Mouse (Mus musculus): ENCODE data around the gene Stox2. TPM values are rescaled to one million over a fixed set of nuclear protein-coding genes. Genes with fewer than 3 reads are reported as not detected.

Stox2 gene
- polyA plus RNA-seq, 1 experiment from 2014 or later, result 19.5 TPM

- WGBS, result 63% methylated on average over 3 of the region's 3 CpGs
These were observed 75.1 kb downstream of the Stox2 start for GRCm38 (mm10) chr8:47371081-47371480.

GRCm38 (mm10) chr8:47370421-47371080, 75.6 kb downstream of the Stox2 start:
- DNase-seq (ENCODE audit: low spot score), result peak; percentile 89
- Histone ChIP-seq H3K27me3 (replicated peaks; ENCODE audit: low read depth, poor library complexity, severe bottlenecking) (no peaks in the 10 kb centered on the region), H3K27ac (replicated peaks) (no peak overlapping the region), H3K4me3 (no peak overlapping the region), H3K36me3 (replicated peaks) (0 out of 2 replicates have a peak, but pooled peaks cover 2% of the 10 kb centered on the region), H3K9me3 (0 out of 2 replicates have a peak, but pooled peaks cover 3% of the 10 kb centered on the region), H3K4me1 (peaks cover 18% of the 10 kb centered on the region)
- 35% methylated on average over 15 of the region's 15 CpGs for WGBS

More at GRCm38 (mm10) chr8:47371081-47371480, 75.1 kb downstream of the Stox2 start:
- Histone ChIP-seq H3K36me3 (replicated peaks) (0 out of 2 replicates have a peak, but pooled peaks cover 2% of the 10 kb centered on the region), H3K4me3 (no peak overlapping the region), H3K27ac (replicated peaks) (peak overlapping the region; percentile 32; the same call in 1 of the 2 replicates), H3K27me3 (replicated peaks; ENCODE audit: low read depth, poor library complexity, severe bottlenecking) (no peaks in the 10 kb centered on the region), H3K9me3 (0 out of 2 replicates have a peak, but pooled peaks cover 3% of the 10 kb centered on the region), H3K4me1 (peaks cover 18% of the 10 kb centered on the region)
- no peak for DNase-seq (ENCODE audit: low spot score)

GRCm38 (mm10) chr8:47369949-47370348, 76.2 kb downstream of the Stox2 start:
- no peak for DNase-seq (ENCODE audit: low spot score)
- 88% methylated on average over 15 of the region's 15 CpGs for WGBS
- Histone ChIP-seq H3K4me3 (no peak overlapping the region), H3K36me3 (replicated peaks) (0 out of 2 replicates have a peak, but pooled peaks cover 2% of the 10 kb centered on the region), H3K4me1 (peaks cover 18% of the 10 kb centered on the region), H3K27ac (replicated peaks) (no peak overlapping the region), H3K27me3 (replicated peaks; ENCODE audit: low read depth, poor library complexity, severe bottlenecking) (no peaks in the 10 kb centered on the region), H3K9me3 (0 out of 2 replicates have a peak, but pooled peaks cover 3% of the 10 kb centered on the region)

GRCm38 (mm10) chr8:47369044-47369769, 77.0 kb downstream of the Stox2 start:
- Histone ChIP-seq H3K27ac (replicated peaks) (no peak overlapping the region), H3K27me3 (replicated peaks; ENCODE audit: low read depth, poor library complexity, severe bottlenecking) (no peaks in the 10 kb centered on the region), H3K4me3 (no peak overlapping the region), H3K4me1 (peaks cover 18% of the 10 kb centered on the region), H3K36me3 (replicated peaks) (0 out of 2 replicates have a peak, but pooled peaks cover 2% of the 10 kb centered on the region), H3K9me3 (no peaks in the 10 kb centered on the region)
- peak; percentile 37 for DNase-seq (ENCODE audit: low spot score)
- WGBS, result 68% methylated on average over 16 of the region's 16 CpGs

GRCm38 (mm10) chr8:47367029-47367428, 79.1 kb downstream of the Stox2 start:
- no peak for DNase-seq (ENCODE audit: low spot score)
- Histone ChIP-seq H3K36me3 (replicated peaks) (0 out of 2 replicates have a peak, but pooled peaks cover 2% of the 10 kb centered on the region), H3K4me3 (no peak overlapping the region), H3K4me1 (peaks cover 18% of the 10 kb centered on the region), H3K9me3 (no peaks in the 10 kb centered on the region), H3K27ac (replicated peaks) (no peak overlapping the region), H3K27me3 (replicated peaks; ENCODE audit: low read depth, poor library complexity, severe bottlenecking) (no peaks in the 10 kb centered on the region)
- 90% methylated on average over 6 of the region's 6 CpGs for WGBS

GRCm38 (mm10) chr8:47363271-47363670, 82.9 kb downstream of the Stox2 start:
- Histone ChIP-seq H3K9me3 (no peaks in the 10 kb centered on the region), H3K27ac (replicated peaks) (no peak overlapping the region), H3K36me3 (replicated peaks) (0 out of 2 replicates have a peak, but pooled peaks cover 2% of the 10 kb centered on the region), H3K27me3 (replicated peaks; ENCODE audit: low read depth, poor library complexity, severe bottlenecking) (no peaks in the 10 kb centered on the region), H3K4me3 (no peak overlapping the region), H3K4me1 (no peaks in the 10 kb centered on the region)
- DNase-seq (ENCODE audit: low spot score), result peak; percentile 51
- WGBS, result 36% methylated on average over 8 of the region's 8 CpGs

- H3K36me3 ChIP-seq (replicated peaks), result no peaks in the 10 kb centered on the region
- H3K4me1 ChIP-seq, result peaks cover 22% of the 10 kb centered on the region
- peaks cover 22% of the 10 kb centered on the region for H3K27me3 ChIP-seq (replicated peaks; ENCODE audit: low read depth, poor library complexity, severe bottlenecking)
- no peak overlapping the region for H3K27ac ChIP-seq (replicated peaks)
- no peak overlapping the region for H3K4me3 ChIP-seq
- H3K9me3 ChIP-seq, result no peaks in the 10 kb centered on the region
- 79% methylated on average over 8 of the region's 8 CpGs for WGBS
- no peak for DNase-seq (ENCODE audit: low spot score)
These were observed 90.7 kb downstream of the Stox2 start for GRCm38 (mm10) chr8:47355340-47355906.

- H3K4me3 ChIP-seq, result no peak overlapping the region
- H3K4me1 ChIP-seq, result peaks cover 28% of the 10 kb centered on the region
- H3K27me3 ChIP-seq (replicated peaks; ENCODE audit: low read depth, poor library complexity, severe bottlenecking), result peaks cover 25% of the 10 kb centered on the region
- 82% methylated on average over 12 of the region's 12 CpGs for WGBS
- H3K36me3 ChIP-seq (replicated peaks), result no peaks in the 10 kb centered on the region
- no peak for DNase-seq (ENCODE audit: low spot score)
- no peaks in the 10 kb centered on the region for H3K9me3 ChIP-seq
- H3K27ac ChIP-seq (replicated peaks), result no peak overlapping the region
These were observed 91.5 kb downstream of the Stox2 start for GRCm38 (mm10) chr8:47354523-47355168.

- Histone ChIP-seq H3K27ac (replicated peaks) (peak overlapping the region; percentile 51), H3K4me1 (peaks cover 53% of the 10 kb centered on the region), H3K4me3 (no peak overlapping the region), H3K9me3 (no peaks in the 10 kb centered on the region), H3K27me3 (replicated peaks; ENCODE audit: low read depth, poor library complexity, severe bottlenecking) (peaks cover 33% of the 10 kb centered on the region), H3K36me3 (replicated peaks) (no peaks in the 10 kb centered on the region)
- 59% methylated on average over 21 of the region's 21 CpGs for WGBS
- DNase-seq (ENCODE audit: low spot score), result peak; percentile 28
These were observed 94.1 kb downstream of the Stox2 start for GRCm38 (mm10) chr8:47351914-47352701.

GRCm38 (mm10) chr8:47349082-47349481, 97.1 kb downstream of the Stox2 start:
- H3K27ac ChIP-seq (replicated peaks), result peak overlapping the region; percentile 35; the same call in 1 of the 2 replicates
- H3K4me1 ChIP-seq, result peaks cover 75% of the 10 kb centered on the region
- WGBS, result 35% methylated on average over 8 of the region's 8 CpGs
- no peak overlapping the region for H3K4me3 ChIP-seq
- H3K36me3 ChIP-seq (replicated peaks), result no peaks in the 10 kb centered on the region
- H3K27me3 ChIP-seq (replicated peaks; ENCODE audit: low read depth, poor library complexity, severe bottlenecking), result peaks cover 33% of the 10 kb centered on the region
- H3K9me3 ChIP-seq, result no peaks in the 10 kb centered on the region
- DNase-seq (ENCODE audit: low spot score), result peak; percentile 41

GRCm38 (mm10) chr8:47347809-47348208, 98.4 kb downstream of the Stox2 start:
- peak overlapping the region; percentile 63; the same call in 1 of the 2 replicates for H3K27ac ChIP-seq (replicated peaks)
- H3K9me3 ChIP-seq, result no peaks in the 10 kb centered on the region
- no peak for DNase-seq (ENCODE audit: low spot score)
- WGBS, result 30% methylated on average over 6 of the region's 6 CpGs
- H3K36me3 ChIP-seq (replicated peaks), result no peaks in the 10 kb centered on the region
- peaks cover 78% of the 10 kb centered on the region for H3K4me1 ChIP-seq
- no peak overlapping the region for H3K4me3 ChIP-seq
- H3K27me3 ChIP-seq (replicated peaks; ENCODE audit: low read depth, poor library complexity, severe bottlenecking), result peaks cover 30% of the 10 kb centered on the region

Measured in embryonic facial prominence, embryonic 10.5 days (tissue).